Mouse (Mus musculus): ENCODE results near the gene Ccm2. TPM values are rescaled to one million over a fixed set of nuclear protein-coding genes. Genes with fewer than 3 reads are reported as not detected.

The Ccm2 gene
- polyA plus RNA-seq (2016; fragmentation: Nextera tagmentation; extraction: Ambion mirVana) = 125 and 132 TPM in 2 replicates

GRCm38 (mm10) chr11:6546205-6547013, at the start of gene Ccm2:
Gene Ccm2 (plus strand): TSS chr11:6546887.
- peak within 1 kb of the TSS; percentile 98 for H3K27ac ChIP-seq
- H3K27me3 ChIP-seq (ENCODE audit: low read depth, poor library complexity, severe bottlenecking) = no peaks in the 10 kb centered on the region
- H3K4me1 ChIP-seq = peaks cover 20% of the 10 kb centered on the region
- peaks cover 31% of the 10 kb centered on the region for H3K36me3 ChIP-seq
- peak within 1 kb of the TSS; percentile 85 for H3K4me3 ChIP-seq
- H3K9me3 ChIP-seq (replicated peaks) = no peaks in the 10 kb centered on the region
- peak; percentile 100 for DNase-seq (ENCODE audit: low spot score)
- WGBS = under 1% methylated on average over 57 of the region's 57 CpGs

- H3K36me3 ChIP-seq = no peaks in the 10 kb centered on the region
- no peaks in the 10 kb centered on the region for H3K9me3 ChIP-seq (replicated peaks)
- 83% methylated on average over 12 of the region's 12 CpGs for WGBS
- H3K4me1 ChIP-seq = no peaks in the 10 kb centered on the region
- H3K27me3 ChIP-seq (ENCODE audit: low read depth, poor library complexity, severe bottlenecking) = no peaks in the 10 kb centered on the region
- H3K27ac ChIP-seq = no peak overlapping the region
- H3K4me3 ChIP-seq = no peak overlapping the region
- no peak for DNase-seq (ENCODE audit: low spot score)
Measured at GRCm38 (mm10) chr11:6497311-6497948, 49.3 kb upstream of the Ccm2 start.

DNA sequence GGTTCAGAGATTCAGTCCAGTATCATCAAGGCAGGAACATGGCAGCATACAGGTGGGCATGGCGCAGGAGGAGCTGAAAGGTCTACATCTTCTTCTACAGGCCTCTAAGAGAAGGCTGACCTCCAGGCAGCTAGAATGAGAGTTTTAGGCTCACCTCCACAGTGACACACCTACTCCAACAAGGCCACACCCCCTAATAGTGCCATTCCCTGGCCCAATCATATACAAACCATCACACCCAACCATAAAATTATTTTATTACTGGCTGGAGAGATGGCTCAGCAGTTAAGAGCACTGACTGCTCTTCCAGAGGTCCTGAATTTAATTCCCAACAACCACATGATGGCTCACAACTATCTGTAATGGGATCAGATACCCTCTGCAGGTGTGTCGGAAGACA, 44.2 kb upstream of the Ccm2 start:
- no peak for DNase-seq (ENCODE audit: low spot score)
- H3K4me3 ChIP-seq = no peak overlapping the region
- H3K4me1 ChIP-seq = no peaks in the 10 kb centered on the region
- WGBS = 96% methylated on average over 2 of the region's 2 CpGs
- no peaks in the 10 kb centered on the region for H3K36me3 ChIP-seq
- H3K9me3 ChIP-seq (replicated peaks) = no peaks in the 10 kb centered on the region
- H3K27ac ChIP-seq = no peak overlapping the region
- H3K27me3 ChIP-seq (ENCODE audit: low read depth, poor library complexity, severe bottlenecking) = no peaks in the 10 kb centered on the region

DNA sequence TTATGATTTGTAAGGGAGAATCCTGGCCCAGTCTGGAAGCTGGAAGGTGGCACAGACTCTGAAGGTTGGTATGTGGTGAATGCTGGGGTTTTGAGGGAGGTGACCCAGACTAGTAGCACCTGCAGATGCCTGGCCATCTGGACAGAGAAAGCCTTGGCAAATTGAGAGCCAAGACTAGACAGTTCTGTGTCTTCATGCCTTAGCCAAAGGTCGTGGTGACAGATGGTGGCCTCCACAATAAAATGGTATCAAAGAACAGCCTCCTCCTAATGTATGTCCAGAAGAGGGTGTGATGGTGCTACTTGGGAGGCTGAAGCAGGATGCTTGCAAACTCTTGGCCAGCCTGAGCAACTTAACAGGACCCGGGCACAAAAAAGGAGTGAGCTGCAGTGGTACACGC, 42.5 kb upstream of the Ccm2 start:
- 80% methylated on average over 3 of the region's 3 CpGs for WGBS
- Histone ChIP-seq H3K36me3 (no peaks in the 10 kb centered on the region), H3K27me3 (ENCODE audit: low read depth, poor library complexity, severe bottlenecking) (no peaks in the 10 kb centered on the region), H3K4me1 (no peaks in the 10 kb centered on the region), H3K9me3 (replicated peaks) (no peaks in the 10 kb centered on the region), H3K4me3 (no peak overlapping the region), H3K27ac (no peak overlapping the region)
- DNase-seq (ENCODE audit: low spot score) = no peak

- DNase-seq (ENCODE audit: low spot score) = no peak
- Histone ChIP-seq H3K4me1 (no peaks in the 10 kb centered on the region), H3K27me3 (ENCODE audit: low read depth, poor library complexity, severe bottlenecking) (no peaks in the 10 kb centered on the region), H3K36me3 (no peaks in the 10 kb centered on the region), H3K27ac (no peak overlapping the region), H3K4me3 (no peak overlapping the region), H3K9me3 (replicated peaks) (no peaks in the 10 kb centered on the region)
- 88% methylated on average over 6 of the region's 6 CpGs for WGBS
Measured at GRCm38 (mm10) chr11:6504689-6505088, 42.0 kb upstream of the Ccm2 start.

- H3K27me3 ChIP-seq (ENCODE audit: low read depth, poor library complexity, severe bottlenecking) = no peaks in the 10 kb centered on the region
- no peak overlapping the region for H3K4me3 ChIP-seq
- no peaks in the 10 kb centered on the region for H3K36me3 ChIP-seq
- no peaks in the 10 kb centered on the region for H3K9me3 ChIP-seq (replicated peaks)
- DNase-seq (ENCODE audit: low spot score) = no peak
- H3K4me1 ChIP-seq = no peaks in the 10 kb centered on the region
- 87% methylated on average over 9 of the region's 9 CpGs for WGBS
- H3K27ac ChIP-seq = no peak overlapping the region
Measured at GRCm38 (mm10) chr11:6506516-6506915, 40.2 kb upstream of the Ccm2 start.

DNA sequence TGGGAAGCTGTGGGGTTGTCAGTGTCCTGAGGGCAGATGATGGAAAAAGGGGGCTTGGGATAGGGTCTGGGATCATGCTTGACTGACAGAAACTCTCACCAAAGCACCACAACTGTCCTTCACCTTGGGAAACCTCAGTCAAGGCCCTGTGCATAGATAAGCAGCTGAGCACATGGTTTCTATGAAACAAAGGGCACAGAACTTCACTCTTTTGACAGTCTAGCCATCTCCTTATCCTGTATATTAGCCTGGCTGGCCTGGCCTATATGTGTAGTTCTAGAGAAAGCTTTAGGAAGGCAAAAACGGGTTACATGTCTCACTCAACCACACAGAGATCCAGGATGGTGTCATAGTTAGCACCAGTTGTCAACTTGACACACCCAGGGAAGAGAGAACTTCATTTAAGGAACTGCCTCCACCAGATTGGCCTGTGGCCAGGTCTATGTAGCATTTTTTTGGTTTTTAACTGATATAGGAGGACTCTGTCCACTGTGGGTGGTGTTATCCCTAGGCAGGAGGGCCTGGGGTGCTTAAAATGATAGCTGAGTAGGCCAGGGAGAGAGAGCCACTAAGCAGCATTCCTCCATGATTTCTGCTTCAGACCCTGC, 38.3 kb upstream of the Ccm2 start:
- DNase-seq (ENCODE audit: low spot score) = no peak
- H3K4me3 ChIP-seq = no peak overlapping the region
- no peak overlapping the region for H3K27ac ChIP-seq
- H3K9me3 ChIP-seq (replicated peaks) = no peaks in the 10 kb centered on the region
- H3K27me3 ChIP-seq (ENCODE audit: low read depth, poor library complexity, severe bottlenecking) = no peaks in the 10 kb centered on the region
- 69% methylated on average over 1 of the region's 1 CpGs for WGBS
- no peaks in the 10 kb centered on the region for H3K36me3 ChIP-seq
- no peaks in the 10 kb centered on the region for H3K4me1 ChIP-seq

DNA sequence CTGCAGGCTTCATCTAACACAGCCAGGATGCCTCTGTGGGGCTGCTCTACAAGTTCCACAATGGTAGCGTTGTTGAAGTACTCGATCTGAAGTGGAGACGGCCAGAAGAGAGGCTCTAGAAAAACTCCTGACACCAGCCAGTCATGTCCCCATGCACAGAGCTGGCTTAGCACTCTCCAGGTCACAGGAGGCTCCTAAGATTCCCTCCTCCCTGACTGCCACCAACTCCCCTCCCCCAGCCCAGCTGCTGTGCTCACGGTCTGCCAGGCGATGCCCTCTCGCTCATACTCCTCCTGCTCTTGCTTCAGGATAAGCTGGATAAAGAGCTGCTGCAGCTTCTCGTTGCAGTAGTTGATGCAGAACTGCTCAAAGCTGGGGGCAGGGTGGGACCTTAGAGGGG, 31.9 kb upstream of the Ccm2 start:
- no peak for DNase-seq (ENCODE audit: low spot score)
- no peaks in the 10 kb centered on the region for H3K27me3 ChIP-seq (ENCODE audit: low read depth, poor library complexity, severe bottlenecking)
- 53% methylated on average over 7 of the region's 7 CpGs for WGBS
- no peaks in the 10 kb centered on the region for H3K9me3 ChIP-seq (replicated peaks)
- no peaks in the 10 kb centered on the region for H3K36me3 ChIP-seq
- H3K4me3 ChIP-seq = no peak overlapping the region
- H3K4me1 ChIP-seq = no peaks in the 10 kb centered on the region; the same call in 1 of the 2 replicates
- no peak overlapping the region for H3K27ac ChIP-seq

DNA sequence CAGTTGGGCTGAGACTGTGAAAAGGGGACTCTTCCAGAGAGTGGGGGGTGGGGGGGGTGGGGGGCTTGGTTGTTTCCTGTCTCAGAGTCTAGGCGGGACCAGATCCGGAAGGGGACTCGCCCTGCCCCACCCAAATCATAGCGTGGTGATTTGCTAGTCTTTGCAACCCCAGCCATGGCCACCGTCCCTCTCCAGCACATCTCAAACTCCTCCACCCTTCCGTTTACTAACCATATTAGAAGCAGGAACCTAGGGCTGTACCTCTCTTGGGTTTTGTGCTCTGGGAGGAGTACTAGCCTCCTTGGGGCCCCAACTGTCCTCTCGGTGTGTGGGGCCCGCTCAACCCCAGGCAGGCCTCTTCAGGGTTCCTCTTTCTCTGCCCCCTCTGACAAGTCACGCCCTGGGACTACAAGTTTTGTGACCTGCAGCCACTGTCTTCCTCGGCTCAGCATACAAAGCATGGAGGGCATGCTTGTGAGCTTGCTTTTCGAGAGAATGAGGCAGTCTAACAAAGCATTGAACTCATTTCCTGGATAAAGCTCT, 27.1 kb upstream of the Ccm2 start:
- no peaks in the 10 kb centered on the region; the same call in 1 of the 2 replicates for H3K4me1 ChIP-seq
- H3K36me3 ChIP-seq = peaks cover 13% of the 10 kb centered on the region
- no peaks in the 10 kb centered on the region for H3K9me3 ChIP-seq (replicated peaks)
- WGBS = 78% methylated on average over 11 of the region's 11 CpGs
- DNase-seq (ENCODE audit: low spot score) = no peak
- no peaks in the 10 kb centered on the region for H3K27me3 ChIP-seq (ENCODE audit: low read depth, poor library complexity, severe bottlenecking)
- H3K4me3 ChIP-seq = no peak overlapping the region
- no peak overlapping the region for H3K27ac ChIP-seq

GRCm38 (mm10) chr11:6520507-6521173, 26.0 kb upstream of the Ccm2 start, which contains the start of gene Myo1g:
Gene Myo1g (minus strand): TSS chr11:6520965.
- Histone ChIP-seq H3K4me3 (no peak within 1 kb of the TSS), H3K4me1 (no peaks in the 10 kb centered on the region), H3K27ac (no peak within 1 kb of the TSS), H3K36me3 (peaks cover 24% of the 10 kb centered on the region), H3K27me3 (ENCODE audit: low read depth, poor library complexity, severe bottlenecking) (no peaks in the 10 kb centered on the region), H3K9me3 (replicated peaks) (no peaks in the 10 kb centered on the region)
- WGBS = 79% methylated on average over 7 of the region's 7 CpGs
- no peak for DNase-seq (ENCODE audit: low spot score)

DNA sequence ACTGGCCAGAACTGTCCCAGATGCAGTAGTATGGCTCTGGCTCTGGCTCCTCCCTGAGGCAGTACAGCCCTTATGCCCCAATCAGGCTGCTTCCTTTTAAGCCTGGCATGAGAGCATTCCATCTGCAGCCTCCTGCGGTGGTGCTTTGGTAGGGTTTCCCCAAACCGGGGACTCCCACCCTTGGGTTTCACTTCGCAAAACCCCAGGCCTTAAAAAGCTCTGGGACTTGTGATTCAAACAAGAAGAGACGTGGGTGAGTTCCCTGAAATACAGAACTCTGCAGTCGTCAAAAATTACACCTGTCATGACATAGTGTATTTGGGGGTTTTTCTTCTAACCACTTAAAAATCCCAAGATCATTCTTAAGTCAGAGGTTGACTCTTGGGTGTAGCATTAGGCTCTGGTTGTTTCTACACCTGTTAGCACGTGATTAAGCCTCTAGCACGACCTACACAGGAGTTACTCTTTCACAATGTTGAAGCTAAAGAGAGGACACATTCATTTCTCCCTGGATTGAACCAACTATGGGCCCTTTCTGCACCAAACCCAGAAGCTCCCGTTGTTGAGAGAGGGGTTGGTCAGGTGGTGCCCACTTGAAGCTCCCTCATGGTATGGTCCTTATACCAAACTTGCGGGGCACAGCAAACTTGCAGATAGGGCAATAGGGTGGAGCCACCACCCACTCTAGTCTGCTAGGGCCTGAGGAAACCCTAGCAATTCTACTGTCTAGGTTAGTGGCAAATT, 23.7 kb upstream of the Ccm2 start:
- H3K27ac ChIP-seq = no peak overlapping the region
- no peak overlapping the region for H3K4me3 ChIP-seq
- H3K36me3 ChIP-seq = peaks cover 37% of the 10 kb centered on the region
- H3K9me3 ChIP-seq (replicated peaks) = no peaks in the 10 kb centered on the region
- WGBS = 74% methylated on average over 9 of the region's 9 CpGs
- DNase-seq (ENCODE audit: low spot score) = no peak
- no peaks in the 10 kb centered on the region for H3K27me3 ChIP-seq (ENCODE audit: low read depth, poor library complexity, severe bottlenecking)
- H3K4me1 ChIP-seq = peaks cover 3% of the 10 kb centered on the region; the same call in 1 of the 2 replicates

DNA sequence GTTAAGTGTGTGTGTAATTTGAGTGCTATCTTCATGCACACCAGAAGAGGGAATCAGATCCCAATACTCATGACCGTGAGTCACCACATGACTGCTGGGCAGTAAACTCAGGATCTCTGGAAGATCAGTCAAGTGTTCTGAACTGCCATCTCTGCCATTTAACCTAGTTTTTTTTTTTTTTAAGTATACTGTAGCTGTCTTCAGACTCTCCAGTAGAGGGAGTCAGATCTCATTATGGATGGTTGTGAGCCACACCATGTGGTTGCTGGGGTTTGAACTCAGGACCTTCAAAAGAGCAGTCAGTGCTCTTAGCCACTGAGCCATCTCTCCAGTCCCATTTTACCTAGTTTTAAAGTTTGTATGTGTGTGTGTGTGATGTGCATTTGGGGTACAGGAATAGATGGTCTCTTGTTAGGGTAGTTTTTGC, 23.0 kb upstream of the Ccm2 start:
- no peaks in the 10 kb centered on the region for H3K9me3 ChIP-seq (replicated peaks)
- no peak for DNase-seq (ENCODE audit: low spot score)
- no peak overlapping the region for H3K27ac ChIP-seq
- H3K36me3 ChIP-seq = peaks cover 37% of the 10 kb centered on the region
- WGBS = 62% methylated on average over 1 of the region's 1 CpGs
- peaks cover 3% of the 10 kb centered on the region; the same call in 1 of the 2 replicates for H3K4me1 ChIP-seq
- no peaks in the 10 kb centered on the region for H3K27me3 ChIP-seq (ENCODE audit: low read depth, poor library complexity, severe bottlenecking)
- H3K4me3 ChIP-seq = no peak overlapping the region

All from limb, embryonic 10.5 days (tissue).